Mouse (Mus musculus): ENCODE data around the gene Plxnc1. TPM values are rescaled to one million over a fixed set of nuclear protein-coding genes. Genes with fewer than 3 reads are reported as not detected.
A peak's percentile ranks its signal among the peaks of the same experiment; 100 is the strongest.

Gene Plxnc1
- total RNA-seq, 2 experiments from 2014 or later, result 0.61 to 0.75 TPM

DNA sequence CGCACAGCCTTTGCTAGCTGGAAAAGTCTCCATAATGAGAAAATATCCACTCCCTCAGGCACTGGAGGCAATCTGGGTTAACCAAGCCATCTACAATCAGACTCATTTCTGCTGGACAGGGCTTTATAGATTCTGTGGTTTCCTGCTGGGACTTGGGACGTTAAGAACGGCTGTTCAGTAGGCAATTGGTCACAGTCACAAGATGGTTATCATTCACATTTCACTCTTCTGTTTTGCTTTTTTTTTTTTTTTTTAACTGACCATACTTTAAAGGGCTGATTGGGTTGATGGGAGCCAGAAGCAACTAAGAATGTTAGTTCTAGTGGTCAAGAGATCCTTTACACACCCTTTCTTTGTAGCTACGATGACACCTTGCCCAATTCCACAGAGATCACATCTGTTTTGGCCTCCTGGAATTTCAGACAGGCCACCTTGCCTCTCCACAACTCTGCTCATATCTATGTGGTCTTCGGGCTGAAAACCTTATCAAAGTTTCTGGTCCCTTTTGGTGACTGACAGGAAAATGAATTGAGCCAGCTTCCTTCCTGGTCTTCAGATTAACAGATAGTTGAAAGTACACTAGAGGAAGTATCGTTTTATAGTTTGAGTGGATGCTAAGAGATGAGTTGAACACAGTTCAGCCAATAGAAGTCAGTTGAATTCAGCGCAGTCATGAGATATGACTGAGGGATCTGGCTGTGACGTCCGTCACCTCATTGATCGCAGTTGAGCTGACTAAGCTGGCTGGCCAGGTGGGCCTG, 3.5 kb upstream of the Plxnc1 start:
- no peak for DNase-seq

DNA sequence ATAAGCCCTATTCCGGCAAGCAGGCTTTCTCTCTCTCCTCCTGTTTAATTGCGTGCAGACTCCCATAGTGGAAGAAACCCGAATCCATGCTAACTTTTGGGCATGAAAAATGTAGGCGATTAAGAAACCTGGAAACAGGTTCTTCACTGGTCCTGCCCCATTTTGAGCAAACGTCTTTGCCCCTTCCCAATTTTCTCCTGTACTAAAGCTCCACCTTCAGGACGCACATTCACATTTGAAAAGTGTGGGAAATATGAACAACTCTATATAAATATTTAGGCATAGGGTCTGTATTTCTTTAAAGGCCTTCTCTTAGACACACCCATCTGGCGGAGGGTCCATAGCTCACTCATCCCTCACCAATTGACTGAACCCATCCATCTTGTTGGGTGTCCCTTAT, 2.8 kb upstream of the Plxnc1 start:
- DNase-seq, result no peak

DNA sequence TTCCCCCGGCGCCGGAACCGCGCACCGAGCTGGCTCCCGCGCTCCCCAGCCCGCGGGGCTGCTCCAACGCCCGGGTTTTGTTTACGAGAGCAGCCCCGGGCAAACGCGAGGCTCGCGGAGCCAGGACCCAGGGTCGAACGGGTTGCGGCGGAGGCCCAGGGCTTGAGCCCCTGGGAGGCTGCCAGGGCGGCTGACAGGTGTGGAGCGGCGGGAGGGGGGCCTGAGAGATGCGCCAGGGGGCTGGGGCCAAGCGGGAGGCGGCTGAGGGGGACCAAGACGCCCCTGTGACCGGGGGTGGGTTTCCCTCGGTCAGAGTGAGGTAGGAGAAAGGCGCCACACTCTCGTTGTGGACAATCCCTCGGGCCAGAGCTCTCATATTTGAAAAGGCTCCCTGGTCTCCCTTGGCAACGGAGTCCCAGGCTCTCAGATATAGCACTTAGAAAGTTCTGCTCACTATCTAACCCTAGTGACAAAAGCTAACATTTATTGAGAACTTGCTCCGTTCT, 624 bp upstream of the Plxnc1 start:
- DNase-seq, result no peak

DNA sequence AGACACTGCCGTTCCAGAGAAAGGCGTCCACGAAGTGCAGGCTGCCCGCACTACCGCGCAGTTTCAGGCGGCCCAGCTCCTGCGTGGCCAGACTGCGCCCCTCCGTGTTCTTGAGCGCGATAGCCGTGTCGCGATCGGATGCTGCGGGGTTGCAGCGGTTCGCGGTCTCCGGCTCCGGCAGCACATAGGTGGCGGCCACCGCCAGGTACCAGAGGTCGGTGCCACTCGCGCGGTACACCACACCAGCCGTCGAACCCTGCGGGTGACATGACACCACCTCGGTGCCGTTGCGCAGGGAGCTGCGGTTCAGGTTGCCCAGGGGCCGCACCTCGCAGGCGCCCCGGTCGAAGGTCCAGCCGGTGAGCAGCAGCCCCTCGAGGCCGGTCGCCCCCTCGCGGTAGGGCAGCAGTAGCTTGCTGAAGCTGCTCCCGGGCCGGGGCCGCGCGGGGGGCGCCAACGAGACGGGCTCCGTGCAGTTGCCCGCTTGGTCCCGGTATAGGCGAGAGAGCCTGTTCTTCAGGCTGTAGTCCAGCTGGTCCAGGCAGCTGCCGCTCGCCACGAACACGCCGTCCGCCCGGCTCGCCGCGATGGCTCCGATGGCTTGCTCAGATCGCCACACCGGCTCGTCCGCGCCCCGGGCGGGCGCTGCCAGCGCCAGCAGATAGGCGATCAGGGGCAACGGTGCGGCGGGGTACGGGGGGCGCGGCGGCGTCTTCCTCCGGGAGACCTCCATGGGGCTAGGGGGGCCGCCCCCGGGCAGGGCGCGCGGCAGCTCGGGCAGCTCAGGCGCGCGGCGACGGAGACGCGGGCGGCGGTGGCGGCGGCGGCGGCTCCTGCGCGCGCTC, 567 bp downstream of the Plxnc1 start:
- DNase-seq, result peak; percentile 29

DNA sequence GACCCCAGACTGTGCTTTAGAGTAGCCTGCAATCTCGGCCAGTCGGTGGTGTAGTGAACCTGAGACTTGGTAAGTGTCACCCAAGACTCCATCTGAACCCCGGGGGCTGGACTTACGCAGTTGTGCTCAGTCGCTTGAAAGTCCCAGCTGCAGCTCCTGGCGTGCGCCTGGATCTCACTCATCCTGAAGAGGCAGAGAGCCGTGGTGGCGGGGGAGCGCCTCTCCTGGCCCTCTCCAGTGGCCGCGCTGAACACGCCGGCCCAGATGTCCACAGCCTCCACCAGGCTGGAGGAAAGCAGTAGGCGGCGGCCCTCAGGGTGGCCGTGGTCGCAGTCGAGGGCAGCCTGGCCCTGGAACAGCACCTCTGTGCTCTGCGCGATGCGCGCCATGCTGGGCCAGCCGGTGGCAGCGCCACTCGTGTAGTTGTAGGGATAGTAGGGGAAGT, 1.2 kb downstream of the Plxnc1 start:
- DNase-seq, result peak; percentile 13

DNA sequence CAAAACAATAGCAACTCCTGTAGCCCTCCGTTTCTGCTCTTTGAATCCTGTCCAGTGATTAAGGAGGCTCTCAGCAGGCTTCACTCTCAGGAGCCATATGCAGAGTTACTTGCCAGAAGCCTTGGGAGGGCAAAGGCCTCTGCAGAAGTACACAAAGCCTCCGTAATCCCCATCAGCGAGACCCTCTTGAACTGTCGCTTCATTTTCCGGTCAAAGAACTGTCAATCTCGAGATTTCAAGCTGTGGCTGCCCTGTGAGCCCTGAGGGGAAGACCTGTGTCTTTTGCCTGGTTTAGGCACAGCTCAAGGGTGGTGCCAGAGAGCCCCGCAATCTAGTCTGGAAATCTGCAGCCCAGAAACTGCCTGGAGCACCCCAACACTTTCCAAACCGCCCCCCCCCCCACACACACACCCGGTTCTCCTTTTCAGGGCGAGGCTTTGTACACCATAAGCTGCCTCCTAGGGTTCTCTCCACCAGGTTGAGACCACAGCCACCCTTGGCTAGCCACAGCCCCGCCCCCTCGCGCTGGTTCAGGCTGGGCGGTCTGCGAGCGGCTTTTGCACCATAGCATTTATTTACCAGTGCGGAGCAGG, 2.1 kb downstream of the Plxnc1 start:
- DNase-seq, result no peak

DNA sequence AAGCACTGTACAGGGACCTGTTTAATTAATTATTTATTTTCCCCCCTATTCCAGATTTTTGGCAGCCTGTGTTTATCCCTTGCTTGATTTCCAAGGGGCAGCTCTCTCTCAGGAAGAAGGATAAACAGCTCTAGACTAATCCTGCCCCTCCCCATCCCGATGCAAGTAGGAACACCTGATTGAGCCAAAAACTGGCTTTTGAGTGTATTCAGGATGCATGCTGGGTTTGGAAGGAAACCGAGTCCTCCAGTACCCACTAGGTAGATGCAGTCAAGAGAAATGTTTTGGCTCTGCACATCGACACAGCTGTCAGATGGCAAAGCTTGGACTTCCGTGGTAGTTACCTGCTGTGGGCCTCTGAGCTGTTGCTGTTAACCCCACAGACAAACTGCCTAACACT, 3.1 kb downstream of the Plxnc1 start:
- no peak for DNase-seq

DNA sequence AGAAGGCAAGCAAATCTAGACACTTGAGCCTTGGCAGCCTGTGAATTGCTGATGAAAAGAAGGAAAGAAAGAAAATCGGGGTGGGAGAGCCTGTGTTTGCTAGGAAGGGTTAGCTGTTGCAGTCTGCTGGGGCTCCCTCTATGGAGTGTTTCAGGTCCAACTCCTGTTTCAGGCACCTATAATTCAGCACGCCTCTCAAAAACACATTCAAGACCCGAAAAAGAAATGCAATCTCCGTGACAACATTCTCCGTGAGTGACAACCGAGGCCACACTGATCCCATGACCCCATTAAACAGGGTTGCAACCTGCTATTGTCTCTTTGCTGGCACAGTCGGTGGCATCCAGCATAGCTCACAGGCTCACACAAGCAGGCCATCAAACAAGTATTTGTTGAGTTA, 3.8 kb downstream of the Plxnc1 start:
- no peak for DNase-seq

DNA sequence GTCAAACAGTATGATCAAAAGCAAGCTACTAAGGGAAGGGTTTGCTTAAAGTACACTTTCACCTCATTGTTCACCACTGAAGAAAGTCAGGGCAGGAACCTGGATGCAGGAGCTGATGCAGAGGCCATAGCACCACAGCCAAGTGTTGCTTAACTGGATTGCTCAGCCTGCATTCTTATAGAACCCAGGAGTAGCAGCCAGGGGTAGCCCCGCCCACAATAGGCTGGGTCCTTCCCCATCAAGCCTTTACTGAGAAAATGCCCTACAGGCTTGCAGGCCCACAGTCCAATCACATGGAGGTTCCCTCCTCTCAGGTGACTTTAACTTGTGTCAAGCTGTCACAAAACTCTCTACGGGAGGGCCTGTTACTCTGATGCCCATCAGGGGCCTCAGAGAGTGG, 4.6 kb downstream of the Plxnc1 start:
- DNase-seq, result no peak

DNA sequence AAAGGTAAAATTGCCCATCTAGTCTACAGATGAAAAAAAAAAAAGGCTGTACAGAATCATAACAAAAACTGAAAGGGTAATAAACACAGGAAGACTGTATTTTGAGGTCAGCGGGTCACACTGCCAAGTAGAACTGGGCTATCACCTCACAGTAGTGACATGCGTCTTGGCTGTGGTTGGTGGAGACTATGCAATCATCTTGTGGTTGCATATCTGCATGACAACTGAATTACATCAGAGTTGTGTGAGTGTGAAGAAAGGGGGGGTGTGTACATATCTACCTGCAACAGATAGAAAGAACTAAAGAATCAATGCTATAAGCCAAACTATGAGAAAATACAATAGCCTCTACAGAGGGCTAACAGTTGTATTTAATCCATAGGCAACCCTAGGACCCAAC, 5.7 kb downstream of the Plxnc1 start:
- no peak for DNase-seq

DNA sequence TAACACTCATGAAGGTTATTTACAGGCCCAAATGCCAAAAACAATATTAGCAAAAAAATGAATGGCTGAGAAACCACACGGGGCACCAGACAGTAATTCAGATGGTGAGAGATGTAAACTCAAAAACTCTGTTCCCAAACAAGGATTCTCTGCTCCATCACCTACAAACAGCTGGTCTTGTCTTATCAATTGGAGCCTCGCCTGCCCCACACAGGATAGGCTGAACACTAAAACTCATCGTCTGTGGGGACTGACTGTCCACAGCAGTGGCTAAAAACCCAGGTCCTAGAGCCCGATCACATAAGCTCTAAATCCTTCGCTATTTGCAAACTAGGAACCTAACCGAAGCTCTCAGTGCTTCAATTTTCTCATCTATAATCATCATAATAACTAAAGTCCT, 6.3 kb downstream of the Plxnc1 start:
- no peak for DNase-seq

DNA sequence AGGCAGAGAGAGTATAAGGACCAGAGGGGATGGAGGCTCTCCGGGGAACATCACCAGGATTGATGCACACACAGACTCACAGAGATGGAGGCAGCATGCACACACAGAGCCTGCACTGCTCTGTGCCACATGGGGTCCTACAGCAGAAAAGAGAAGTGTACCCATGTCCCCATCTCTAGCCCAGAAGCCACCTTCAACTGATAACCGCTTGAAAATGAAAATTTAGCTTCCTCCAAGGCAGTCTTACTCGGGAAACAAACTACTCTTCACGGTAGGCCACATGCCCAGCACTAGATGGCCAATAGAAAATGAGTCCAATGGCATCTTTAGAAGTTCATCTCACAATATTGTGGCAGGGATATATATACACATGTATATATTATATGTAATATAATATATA, 9.4 kb downstream of the Plxnc1 start:
- no peak for DNase-seq

DNA sequence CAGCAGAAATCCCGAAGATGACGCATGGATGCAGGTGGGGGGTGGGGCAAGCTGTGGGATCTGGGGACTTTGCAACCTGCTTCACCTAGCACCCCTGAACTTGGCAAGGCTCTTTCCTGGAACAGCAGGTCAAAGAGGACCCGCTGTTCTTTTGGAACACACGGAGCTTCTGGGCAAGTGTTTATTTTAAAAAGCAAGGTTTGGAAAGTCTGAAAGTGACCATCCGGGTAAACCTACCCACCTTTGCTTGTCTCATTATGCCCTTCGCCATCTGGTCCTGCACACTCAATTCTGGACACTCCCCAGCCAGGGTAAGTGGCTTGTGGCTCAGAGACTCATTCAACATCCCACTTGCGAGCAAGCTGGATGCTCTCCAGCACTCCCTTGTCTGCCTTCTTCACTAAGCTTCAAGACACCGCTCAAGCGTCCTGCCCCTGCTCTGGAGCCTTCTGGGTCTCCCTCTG, 10.5 kb downstream of the Plxnc1 start:
- no peak for DNase-seq

DNA sequence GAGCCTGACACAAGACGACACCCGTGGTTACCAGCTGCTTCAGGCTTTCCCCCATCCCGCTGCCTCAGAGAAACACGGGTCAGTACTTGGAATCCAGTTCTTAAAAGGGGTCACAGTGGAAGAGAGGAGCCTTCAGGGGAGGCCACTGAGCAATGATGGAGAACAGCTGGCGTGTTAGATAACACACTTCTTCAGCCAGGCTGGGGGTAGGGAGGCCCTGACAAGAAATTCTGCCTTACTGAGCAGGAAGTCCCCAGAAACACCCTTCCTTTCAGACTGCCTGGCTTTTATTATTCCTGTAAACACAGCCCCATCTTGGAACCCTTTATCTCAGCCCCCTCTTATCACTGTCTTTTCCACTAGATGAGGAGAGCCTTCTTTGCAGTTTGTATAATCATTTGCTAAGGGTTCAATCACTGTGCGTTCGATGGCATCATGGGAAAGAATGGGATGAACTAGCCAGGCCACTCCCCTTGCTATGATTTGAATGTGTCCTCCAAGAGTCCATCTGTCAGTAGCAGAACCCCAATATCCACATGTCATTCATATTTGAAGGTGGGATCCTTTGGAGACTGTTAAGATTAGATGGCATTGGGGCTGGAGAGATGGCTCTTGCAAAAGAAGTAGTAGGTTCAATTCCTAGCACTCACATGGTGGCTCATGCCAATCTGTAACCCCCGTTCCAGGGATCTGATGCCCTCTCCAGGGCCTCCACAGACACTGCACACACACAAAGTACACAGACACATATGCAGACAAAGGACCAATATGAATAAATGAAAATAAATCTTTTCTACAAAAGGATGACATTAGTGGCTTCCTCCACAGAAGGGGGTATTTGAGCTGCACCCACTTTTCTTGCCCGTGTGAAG, 12.4 kb downstream of the Plxnc1 start:
- peak; percentile 29 for DNase-seq

DNA sequence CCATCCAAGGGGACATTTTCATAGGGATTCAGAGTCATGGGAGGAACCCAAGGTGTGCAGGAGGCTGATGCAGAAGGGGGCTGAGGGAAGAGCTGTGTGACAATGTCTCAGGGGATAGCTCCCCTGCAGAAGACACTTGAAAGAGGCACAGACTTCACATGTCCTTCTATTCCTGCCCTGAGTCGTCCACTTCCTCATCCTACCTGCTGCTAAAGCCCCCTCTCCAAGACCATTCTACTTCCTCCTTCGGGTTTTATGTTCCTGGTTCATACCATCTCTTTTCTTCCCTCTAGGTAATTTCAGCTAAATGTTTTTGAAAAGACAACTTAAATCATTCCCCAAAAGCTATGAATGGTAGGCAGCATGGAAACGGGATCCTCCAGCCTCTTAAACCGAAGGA, 16.5 kb downstream of the Plxnc1 start:
- DNase-seq, result no peak

DNA sequence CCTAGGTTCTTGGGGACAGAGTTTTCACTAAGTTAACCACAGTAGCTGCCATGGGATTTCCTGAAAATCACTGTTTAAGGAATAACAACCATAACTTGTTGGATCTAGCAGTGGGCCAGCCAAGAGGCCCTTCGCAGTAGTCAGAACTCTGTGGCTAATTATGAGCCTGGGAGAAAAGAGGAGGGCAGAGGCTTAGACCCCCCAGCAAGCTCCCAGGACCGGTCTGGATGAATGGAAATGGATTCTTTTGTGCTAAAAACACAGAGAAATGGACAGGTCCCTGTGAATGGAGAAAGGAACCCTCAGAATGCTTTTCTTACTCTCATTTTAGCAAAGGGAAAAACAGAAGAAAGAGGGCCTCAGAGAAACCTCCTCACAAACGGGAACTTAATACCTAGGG, 18.3 kb downstream of the Plxnc1 start:
- no peak for DNase-seq

DNA sequence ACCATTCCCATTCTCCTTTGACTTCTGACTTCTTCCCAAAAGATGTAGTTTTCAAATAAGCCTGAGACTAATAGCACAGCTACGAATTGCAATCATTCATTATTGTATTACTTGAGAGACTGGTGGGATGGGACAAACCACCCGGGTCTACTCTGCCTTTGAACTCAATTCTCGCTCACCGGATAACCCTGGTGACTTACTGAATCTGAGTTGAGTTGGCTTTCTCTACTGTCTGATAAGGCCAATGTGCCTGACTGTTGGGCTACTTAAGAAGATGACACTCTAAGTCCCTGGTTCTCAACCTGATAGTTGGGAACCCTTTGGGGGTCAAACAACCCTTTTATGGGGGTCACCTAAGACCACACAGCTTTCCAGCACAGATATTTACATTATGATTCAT, 19.8 kb downstream of the Plxnc1 start:
- no peak for DNase-seq

DNA sequence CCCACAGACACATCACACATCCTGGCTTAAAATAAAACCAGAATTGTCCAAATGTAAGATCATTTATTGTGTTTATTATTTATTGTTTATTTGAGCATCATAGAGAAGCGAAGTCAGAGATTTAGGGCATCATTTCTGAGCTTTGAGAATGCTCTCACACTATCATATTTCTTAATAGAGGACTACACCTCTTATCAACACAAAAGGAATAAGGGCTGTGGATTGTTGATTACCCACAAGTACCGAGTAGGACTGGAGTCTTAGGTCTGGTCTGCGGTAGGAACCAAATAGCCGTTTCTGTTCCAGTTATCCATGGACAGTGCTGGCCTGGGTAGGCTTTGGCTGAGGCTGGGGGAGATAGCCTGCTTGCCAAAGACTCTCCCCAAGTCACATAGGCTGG, 20.2 kb downstream of the Plxnc1 start:
- DNase-seq, result no peak

DNA sequence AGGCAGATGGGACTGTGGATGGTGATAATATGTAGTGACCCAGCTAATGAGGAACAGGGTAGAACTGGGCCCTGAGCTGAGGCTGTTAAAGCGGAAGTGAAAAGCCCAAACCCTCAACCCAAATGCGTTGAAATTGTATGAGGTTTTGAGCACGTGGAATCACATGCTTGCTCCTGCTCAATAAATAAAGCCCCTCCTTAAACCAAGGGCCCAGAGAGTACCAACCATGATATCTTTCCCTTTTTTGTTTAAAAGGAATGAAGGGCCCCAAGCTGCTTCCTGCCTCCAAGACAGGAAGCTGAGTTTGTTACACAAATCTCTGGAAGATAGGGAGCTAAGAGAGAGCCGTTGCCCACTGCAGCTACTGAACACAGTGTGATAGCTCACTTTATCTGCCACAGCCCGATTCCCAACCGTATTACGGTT, 21.3 kb downstream of the Plxnc1 start:
- DNase-seq, result no peak

DNA sequence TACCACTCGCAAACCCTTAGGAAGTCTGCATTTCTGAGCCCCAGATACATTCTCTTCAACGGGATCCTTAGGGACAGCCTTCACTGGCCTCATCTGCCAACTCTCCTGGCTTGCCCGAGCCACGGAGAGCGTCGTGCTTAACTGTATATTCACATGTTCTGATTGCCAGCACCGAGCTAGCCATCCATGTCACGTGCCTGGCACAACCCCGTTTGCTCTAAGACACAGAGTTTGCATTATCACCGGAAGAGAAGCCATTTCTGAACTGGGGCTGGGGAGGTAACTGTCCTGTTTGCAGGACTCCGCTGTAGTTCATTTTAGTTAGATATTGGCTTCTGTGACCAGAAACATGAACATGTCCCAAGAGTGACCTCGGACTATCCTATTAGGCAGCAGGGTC, 21.8 kb downstream of the Plxnc1 start:
- DNase-seq, result no peak

DNA sequence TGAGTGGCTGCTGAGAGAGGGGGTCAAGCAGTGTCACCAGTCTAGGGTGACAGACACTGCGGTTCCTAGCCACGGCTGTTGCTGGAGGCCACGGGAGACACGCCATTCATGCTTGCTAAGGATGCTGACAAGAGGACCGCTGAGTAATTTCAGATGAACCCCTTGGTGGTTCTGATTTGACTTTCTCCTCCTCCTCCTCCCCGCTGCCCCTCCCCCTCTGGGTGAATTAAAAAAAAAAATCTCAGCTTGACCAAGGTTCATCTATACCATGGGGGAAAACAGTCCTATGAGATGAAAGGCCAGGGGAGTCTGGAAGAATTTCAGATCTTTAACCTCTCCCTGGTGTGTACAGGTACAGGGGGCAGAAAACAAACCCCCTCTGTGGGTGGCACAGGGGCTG, 22.9 kb downstream of the Plxnc1 start:
- DNase-seq, result no peak

DNA sequence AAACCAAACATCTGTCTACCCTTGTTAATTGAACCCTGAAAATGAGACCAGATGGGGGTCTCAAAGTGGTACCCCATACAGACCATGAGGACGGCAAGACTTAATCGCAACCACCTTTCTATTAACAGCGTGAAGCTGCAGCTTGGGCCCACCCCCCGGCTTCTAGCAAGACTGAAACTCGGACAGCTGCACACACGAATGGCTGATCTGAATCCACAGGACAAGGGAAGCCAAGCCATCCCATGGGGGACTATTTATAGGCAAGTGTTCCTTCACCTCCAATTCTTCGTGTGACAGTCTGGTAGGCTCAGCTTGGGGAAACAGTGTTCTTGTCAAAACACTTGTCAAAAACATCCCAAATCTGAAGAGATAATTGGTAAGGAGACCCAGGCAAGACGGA, 24.1 kb downstream of the Plxnc1 start:
- no peak for DNase-seq

Measured in gastrocnemius, postnatal 25 days (tissue).